Mouse (Mus musculus): ENCODE data around the gene Dlgap1.
A peak's percentile ranks its signal among the peaks of the same experiment; 100 is the strongest.

Gene Dlgap1

DNA sequence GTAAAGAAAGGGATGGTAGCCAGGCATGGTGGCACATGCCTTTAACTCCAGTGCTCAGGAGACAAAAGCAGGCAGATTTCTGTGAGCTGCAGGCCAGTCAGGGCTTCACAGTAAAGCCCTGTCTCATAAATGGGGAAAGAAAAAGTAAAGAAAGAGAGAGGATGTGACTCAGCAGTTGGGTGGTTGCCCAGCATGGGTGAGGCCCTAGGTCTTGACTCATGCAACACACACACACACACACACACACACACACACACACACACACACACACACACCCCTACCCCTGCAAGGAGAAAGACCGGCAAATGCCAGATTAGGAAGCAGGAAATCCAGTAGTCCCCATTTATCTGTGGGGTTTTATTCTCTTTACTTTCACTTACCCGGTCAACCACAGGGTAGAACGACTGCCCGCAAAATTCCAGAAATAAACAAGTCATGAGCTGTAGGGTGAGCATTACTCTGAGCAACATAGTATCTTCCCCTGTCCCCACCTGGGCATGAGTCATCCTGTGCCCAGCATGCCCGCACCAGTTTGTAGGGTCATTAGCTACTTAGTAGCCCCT lies 759.9 kb downstream of the Dlgap1 start:
- DNase-seq (ENCODE audit: low spot score in 2 of 2), result peak in 1 of 2 experiments; percentile 27

DNA sequence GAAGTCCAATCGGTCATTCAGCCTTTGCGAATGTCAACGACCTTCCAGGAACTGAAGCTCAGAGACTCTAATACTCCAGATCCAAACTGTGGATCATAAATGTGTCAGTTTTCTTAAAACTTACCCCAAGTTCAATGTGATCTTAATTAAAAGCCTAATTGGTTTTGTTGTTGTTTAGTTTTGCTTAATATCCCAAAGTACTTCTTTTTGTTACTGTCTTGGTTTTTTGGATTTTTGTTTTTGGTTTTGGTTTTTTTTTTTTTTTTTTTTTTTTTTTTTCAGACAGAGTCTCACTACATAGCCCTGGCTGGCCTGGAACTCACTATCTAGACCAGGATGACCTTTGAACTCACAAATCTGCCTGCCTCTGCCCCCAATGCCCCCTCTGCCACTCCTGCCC lies 765.9 kb downstream of the Dlgap1 start:
- DNase-seq (ENCODE audit: low spot score in 2 of 2), result no peak

GRCm38 (mm10) chr17:70735396-70735795 lies 766.5 kb downstream of the Dlgap1 start:
- no peak for DNase-seq (ENCODE audit: low spot score in 2 of 2)

GRCm38 (mm10) chr17:70737424-70737823 lies 768.6 kb downstream of the Dlgap1 start:
- DNase-seq (ENCODE audit: low spot score in 2 of 2), result no peak

GRCm38 (mm10) chr17:70738168-70738854 lies 769.4 kb downstream of the Dlgap1 start:
- DNase-seq (ENCODE audit: low spot score in 2 of 2), result peak; percentile 47 to 60

- no peak for DNase-seq (ENCODE audit: low spot score in 2 of 2)
Observed at GRCm38 (mm10) chr17:70739346-70739745, 770.5 kb downstream of the Dlgap1 start.

- no peak for DNase-seq (ENCODE audit: low spot score in 2 of 2)
Observed at GRCm38 (mm10) chr17:70741696-70742095, 772.8 kb downstream of the Dlgap1 start.

DNA sequence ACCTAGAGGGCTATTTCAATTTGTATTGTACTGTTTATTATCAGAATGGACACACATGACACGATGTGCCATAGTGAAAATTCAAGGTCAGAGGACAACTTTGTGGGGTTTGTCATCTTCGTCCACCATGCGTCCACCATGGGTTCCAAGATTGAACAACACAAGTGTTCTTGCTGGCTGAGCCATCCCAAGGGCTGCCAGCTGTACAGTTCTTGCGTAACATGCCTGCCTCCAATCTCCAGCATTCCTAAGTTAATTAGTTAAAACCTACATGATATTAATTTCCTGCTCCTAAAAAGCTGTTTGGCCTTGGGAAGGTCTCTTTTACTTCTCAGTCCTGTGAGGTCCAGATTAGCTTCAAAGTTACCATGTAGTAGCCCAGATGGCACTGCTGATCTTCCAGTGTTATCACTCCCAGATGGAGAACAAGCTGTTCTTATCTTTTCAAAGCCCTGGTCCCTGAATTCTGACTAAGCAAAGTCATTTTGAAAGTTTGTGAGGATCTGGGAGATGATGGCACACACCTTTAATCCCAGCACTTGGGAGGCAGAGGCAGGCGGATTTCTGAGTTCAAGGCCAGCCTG lies 775.8 kb downstream of the Dlgap1 start:
- DNase-seq (ENCODE audit: low spot score in 2 of 2), result no peak

- DNase-seq (ENCODE audit: low spot score in 2 of 2), result no peak
Observed at GRCm38 (mm10) chr17:70745385-70745784, 776.5 kb downstream of the Dlgap1 start.

GRCm38 (mm10) chr17:70746379-70747079 lies 777.7 kb downstream of the Dlgap1 start:
- peak in 1 of 2 experiments; percentile 22 for DNase-seq (ENCODE audit: low spot score in 2 of 2)

- no peak for DNase-seq (ENCODE audit: low spot score in 2 of 2)
Observed at GRCm38 (mm10) chr17:70747731-70748475, 779.0 kb downstream of the Dlgap1 start.

- DNase-seq (ENCODE audit: low spot score in 2 of 2), result no peak
Observed at GRCm38 (mm10) chr17:70748476-70748830, 779.6 kb downstream of the Dlgap1 start.

DNA sequence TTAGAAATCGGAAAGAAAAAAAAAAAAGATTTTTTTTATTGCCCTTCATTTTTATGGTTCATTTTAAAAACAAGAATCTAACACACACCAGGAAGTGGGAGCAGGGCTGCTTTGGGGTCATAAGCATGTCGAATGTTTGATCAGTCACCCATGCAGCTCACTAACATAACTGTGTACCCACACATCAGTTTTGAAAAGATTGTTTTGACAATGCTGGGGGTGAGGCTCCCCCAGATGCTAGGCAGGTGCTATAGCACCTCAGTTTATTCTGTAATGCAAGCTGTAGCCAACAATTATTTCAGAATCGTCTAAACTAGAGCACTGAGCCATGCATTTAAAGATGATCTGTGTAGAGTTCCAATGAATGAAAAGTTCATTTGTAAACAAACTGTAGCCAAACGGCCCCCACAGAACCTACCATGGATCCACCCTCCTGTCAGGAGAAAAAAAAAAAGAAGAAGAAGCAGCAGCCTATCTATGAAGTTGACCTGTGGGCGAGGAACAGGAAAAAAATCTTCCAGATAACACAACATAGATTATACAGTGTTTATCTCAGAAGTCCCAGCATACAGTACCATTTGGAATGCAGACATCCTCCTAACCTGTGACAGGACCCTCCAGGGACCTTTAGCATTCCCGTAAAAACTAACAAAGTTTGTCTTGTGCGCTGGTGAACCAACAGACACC lies 780.2 kb downstream of the Dlgap1 start:
- no peak for DNase-seq (ENCODE audit: low spot score in 2 of 2)

DNA sequence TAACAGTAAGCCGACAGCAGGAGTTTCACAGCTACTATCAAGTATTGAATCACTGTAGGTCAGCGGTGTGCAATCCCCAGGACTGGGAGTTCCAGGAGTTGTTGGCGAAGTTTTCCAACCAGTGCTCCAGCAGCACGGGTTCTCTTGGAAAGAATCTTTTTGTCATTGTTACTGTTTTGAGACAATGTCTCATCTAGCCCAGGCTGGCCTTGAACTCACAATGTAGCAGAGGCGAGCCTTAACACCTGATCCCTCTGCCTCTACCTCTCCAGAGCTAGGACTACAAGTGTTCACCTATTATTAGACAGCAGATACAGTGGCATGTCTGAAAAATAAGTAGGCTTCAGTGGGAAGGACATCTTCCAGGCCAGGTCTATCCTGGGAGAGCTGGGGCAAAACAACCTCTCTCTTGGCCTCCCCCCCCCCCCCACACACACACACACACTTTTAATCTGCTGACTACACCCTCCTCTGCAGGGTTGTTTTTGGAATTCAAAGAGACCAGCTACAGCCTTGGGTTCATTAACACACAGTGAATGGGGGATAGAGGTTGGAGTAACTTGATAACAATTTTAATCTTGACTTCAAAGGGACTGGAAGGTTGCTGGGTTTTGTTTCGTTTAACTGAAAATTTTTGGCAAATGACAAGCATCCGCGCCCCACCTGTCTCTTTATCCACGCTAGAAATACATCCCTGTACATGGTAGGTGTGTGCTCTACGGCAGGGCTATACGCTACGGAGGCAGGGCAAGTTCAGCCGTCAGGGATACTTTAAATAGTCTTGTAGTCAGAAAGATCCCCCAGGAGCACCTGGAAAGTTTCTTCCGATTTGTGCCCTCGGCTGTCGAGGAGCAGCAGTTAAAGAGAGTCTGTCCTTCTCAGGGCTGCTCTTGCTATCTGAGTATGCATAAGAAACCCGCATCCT lies 781.6 kb downstream of the Dlgap1 start:
- no peak for DNase-seq (ENCODE audit: low spot score in 2 of 2)

DNA sequence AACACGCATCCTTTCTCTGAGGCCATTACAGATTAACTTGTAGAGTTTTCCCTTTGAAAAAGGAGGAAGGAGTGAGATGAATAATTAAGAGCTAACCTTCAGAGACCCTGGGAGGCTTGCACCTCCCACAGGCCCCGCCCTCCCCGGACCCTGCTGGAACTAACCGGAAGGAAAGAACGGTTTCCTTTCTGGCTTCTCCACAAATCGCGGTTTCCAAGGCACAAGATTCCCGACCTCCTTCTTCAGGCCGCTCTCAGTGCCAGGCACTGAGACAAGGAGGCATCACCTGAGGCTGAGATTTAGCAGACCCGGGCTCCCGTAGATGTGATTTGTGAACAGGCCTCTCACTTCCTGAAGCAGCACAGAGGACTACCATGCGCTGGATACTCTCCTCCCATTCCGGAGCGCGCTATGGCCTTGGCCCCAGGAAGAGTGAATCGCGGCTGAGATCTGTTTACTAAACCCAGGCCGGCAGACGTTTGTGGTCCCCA lies 782.3 kb downstream of the Dlgap1 start:
- no peak for DNase-seq (ENCODE audit: low spot score in 2 of 2)

DNA sequence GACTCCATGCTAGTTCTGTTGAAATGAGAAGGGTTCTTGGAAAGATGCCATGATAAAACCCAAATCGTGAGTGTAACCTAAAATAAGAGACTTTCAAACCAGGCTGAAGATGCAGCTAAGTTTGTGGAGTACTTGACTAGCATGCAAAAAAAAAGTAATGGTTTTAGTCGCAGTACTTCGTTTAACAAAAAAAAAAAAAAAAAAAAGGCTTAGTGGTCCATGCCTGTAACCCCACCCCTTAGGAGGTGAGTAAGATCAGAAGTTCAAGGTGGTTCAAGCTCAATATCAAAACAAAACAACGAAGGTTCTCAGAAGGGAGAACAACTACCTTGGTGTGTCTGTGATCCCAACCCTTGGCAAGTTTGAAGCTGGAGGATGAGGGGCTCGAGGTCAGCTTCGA lies 782.8 kb downstream of the Dlgap1 start:
- no peak for DNase-seq (ENCODE audit: low spot score in 2 of 2)

GRCm38 (mm10) chr17:70753444-70754032 lies 784.7 kb downstream of the Dlgap1 start:
- no peak for DNase-seq (ENCODE audit: low spot score in 2 of 2)

DNA sequence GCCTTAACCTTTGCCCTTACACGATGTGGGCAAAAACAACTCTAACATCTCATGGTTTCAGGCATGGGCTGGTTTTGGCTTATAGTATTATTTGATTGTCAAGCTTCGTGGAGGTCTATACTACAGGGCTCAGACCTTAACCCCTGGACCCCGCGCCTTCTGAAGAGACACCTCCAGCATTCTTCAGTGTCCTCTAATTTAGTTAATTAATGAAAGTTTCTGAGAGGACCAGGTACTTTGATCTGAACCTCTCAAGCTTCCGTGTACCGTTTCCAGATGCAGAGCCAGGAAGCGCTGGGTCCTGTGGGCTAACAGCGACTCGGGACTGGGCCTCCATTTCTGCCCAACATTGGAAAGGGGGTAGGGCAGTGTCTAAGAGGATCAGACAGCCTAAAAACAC lies 785.2 kb downstream of the Dlgap1 start:
- DNase-seq (ENCODE audit: low spot score in 2 of 2), result no peak

DNA sequence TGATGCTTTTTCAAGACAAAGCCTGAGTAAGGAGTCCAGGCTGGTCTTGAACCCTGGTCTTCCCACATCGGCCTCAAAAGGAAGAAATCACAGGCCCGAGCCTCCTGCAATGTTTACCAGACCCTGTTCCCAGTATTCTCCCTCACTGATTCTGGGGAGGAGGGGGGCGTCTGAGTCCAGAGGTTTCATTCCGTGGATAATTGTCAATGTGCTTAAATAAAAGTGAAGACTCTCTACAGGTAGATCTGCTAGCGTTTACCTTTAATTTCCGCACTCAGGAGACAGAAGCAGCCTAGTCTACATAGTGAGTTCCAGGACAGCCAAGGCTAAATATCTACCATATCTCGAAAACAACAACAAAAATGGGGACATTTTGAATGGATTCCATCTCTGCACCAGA lies 785.8 kb downstream of the Dlgap1 start:
- no peak for DNase-seq (ENCODE audit: low spot score in 2 of 2)
